Mouse (Mus musculus): ENCODE data around the gene Ccl1. TPM values are rescaled to one million over a fixed set of nuclear protein-coding genes. Genes with fewer than 3 reads are reported as not detected.

The Ccl1 gene
- total RNA-seq, 2 experiments from 2014 or later = not detected

DNA sequence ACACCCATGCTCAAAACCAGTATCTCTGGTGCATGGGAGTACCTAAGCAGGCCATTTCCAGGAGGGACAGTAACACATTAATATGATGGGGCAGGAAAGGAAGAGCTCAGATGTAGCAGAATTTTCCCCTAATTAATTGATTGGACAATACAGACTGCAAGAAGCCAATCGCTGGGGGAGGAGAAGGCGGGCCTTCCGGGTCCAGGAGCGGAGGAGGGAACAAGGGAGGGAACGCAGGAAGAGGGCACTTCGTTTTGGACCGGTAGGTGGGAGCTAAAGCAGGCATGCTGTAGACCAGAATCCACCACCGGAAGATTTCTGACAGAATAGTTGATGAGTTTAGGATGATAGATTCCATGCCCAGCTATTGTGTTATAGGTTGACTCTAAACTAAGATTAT, 142.2 kb downstream of the Ccl1 start:
- DNase-seq (ENCODE audit: low spot score in 2 of 2) = no peak
- intact Hi-C loops (cut with DNase I) = no loop called here

GRCm38 (mm10) chr11:82159126-82159525, 146.4 kb downstream of the Ccl1 start:
- intact Hi-C loops (cut with DNase I) = no loop called here
- no peak for DNase-seq (ENCODE audit: low spot score in 2 of 2)

GRCm38 (mm10) chr11:82139492-82140094, 165.9 kb downstream of the Ccl1 start:
- intact Hi-C loops (cut with DNase I) = no loop called here
- DNase-seq (ENCODE audit: low spot score in 2 of 2) = peak in 1 of 2 experiments; percentile 3

DNA sequence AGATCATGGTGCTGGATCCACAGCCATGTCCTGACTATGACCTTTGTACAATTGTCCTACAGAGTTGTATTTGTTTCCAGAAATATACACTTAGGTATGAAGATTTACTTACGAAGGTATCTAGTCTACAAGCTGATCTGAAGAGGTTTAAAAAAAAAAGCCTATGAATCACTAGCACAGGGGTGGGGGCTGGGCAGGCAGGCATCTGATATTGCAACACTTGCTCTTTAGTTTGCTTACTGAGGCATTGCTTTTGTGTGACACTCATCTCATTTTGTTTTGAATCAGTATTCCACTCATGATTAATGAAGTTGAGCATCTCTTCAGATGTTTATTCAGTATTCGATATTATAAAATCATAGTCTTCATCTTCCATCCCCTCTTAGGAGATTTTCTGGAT, 169.3 kb downstream of the Ccl1 start:
- intact Hi-C loops (cut with DNase I) = no loop called here
- no peak for DNase-seq (ENCODE audit: low spot score in 2 of 2)

DNA sequence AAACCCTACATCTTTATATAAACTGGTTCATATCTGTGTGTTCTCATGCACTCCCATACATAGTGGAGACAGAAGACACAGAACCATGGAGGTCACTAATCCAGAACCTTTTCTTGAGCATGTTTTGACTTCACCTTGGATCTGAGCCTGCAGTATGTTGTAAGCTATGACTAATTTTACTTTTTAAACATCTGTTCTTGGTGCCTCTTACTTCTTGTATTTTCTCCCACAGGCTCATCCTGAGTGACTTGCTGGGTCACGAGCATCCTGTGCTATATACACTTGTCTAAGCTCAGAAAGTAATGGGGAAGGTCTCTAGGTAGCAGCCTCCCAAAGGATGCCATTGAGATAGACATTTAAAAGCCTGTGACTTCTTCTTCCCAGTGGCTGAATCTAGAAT, 172.5 kb downstream of the Ccl1 start:
- intact Hi-C loops (cut with DNase I) = no loop called here
- DNase-seq (ENCODE audit: low spot score in 2 of 2) = no peak

Other genes starting within 250 kb of the Ccl1 start
- under 1 TPM; 0.42 to 0.55 TPM for gene Ccl11, start 247.9 kb downstream of the Ccl1 start, total RNA-seq (2021)
- under 1 TPM in 1 of 2 experiments, not detected in 1; 0.75 TPM for gene Ccl12, start 203.8 kb downstream of the Ccl1 start, total RNA-seq (2021)
- gene Ccl8, start 190.5 kb downstream of the Ccl1 start, total RNA-seq (2021) = under 1 TPM in 1 of 2 experiments, not detected in 1; 0.74 TPM
- gene Tmem132e, start 83.2 kb upstream of the Ccl1 start, total RNA-seq (2021) = 10 to 100 TPM; 14.7 to 21.9 TPM